Mouse (Mus musculus) lung, embryonic 16.5 days (tissue): ENCODE data around the gene Pagr1b. TPM values are rescaled to one million over a fixed set of nuclear protein-coding genes. Genes with fewer than 3 reads are reported as not detected.

Source experiments
- ATAC-seq: fragments of 200-750 bp; cut with Nextera tagmentation; 2 replicates; pipeline ENCODE4 v1.8.0; 2017; ENCODE audit warnings: low read depth, mild to moderate bottlenecking, moderate library complexity
- H3K27ac ChIP-seq: fragments of 300-500 bp; sonication (generic); 2 replicates; pipeline ENCODE4 v1.5.1; 2014; ENCODE audit warnings: mild to moderate bottlenecking, control low read depth, low read length
- H3K27me3 ChIP-seq: fragments of 300-500 bp; sonication (generic); 2 replicates; pipeline ENCODE4 v1.6.1; 2014; ENCODE audit warnings: low read depth, low read length, mixed read lengths; ENCODE audit not compliant: control insufficient read depth, insufficient read depth
- H3K36me3 ChIP-seq: fragments of 300-500 bp; sonication (generic); 2 replicates; pipeline ENCODE4 v1.6.1; 2014; ENCODE audit warnings: low read length; ENCODE audit not compliant: control insufficient read depth, insufficient read depth
- H3K4me1 ChIP-seq: fragments of 300-500 bp; sonication (generic); replicated peaks from 2 replicates; pipeline ENCODE4 v1.6.1; 2014; ENCODE audit warnings: low read length, mixed read lengths; ENCODE audit not compliant: control insufficient read depth, insufficient read depth
- H3K4me2 ChIP-seq: fragments of 300-500 bp; sonication (generic); 2 replicates; pipeline ENCODE4 v1.6.1; 2014; ENCODE audit warnings: low read depth, low read length, control low read depth
- H3K4me3 ChIP-seq: fragments of 300-500 bp; sonication (generic); 2 replicates; pipeline ENCODE4 v1.5.1; 2014; ENCODE audit warnings: mild to moderate bottlenecking, low read length, control low read depth
- H3K9ac ChIP-seq: fragments of 300-500 bp; sonication (generic); 2 replicates; pipeline ENCODE4 v1.6.1; 2014; ENCODE audit warnings: low read length, control low read depth
- H3K9me3 ChIP-seq: fragments of 300-500 bp; sonication (generic); 2 replicates; pipeline ENCODE4 v1.6.1; 2016; ENCODE audit warnings: low read length; ENCODE audit not compliant: control insufficient read depth
- WGBS: fragments of 180-500 bp; shearing (Covaris S2); extraction: QIAGEN DNeasy Blood & Tissue Kit; methylation state at CpG from one replicate; pipeline ENCODE4 v1.1.7; 2014; 5-methylcytosine and 5-hydroxymethylcytosine counted together
- polyA plus RNA-seq: library from polyadenylated mRNA; unstranded; fragments of >200 nt; fragmentation: Nextera tagmentation; extraction: Ambion mirVana; gene quantifications from 2 replicates; pipeline ENCODE4 v1.2.1, GENCODE M21; 2015

Pagr1b gene
- polyA plus RNA-seq, 1 experiment from 2014 or later = 0.62 TPM

DNA sequence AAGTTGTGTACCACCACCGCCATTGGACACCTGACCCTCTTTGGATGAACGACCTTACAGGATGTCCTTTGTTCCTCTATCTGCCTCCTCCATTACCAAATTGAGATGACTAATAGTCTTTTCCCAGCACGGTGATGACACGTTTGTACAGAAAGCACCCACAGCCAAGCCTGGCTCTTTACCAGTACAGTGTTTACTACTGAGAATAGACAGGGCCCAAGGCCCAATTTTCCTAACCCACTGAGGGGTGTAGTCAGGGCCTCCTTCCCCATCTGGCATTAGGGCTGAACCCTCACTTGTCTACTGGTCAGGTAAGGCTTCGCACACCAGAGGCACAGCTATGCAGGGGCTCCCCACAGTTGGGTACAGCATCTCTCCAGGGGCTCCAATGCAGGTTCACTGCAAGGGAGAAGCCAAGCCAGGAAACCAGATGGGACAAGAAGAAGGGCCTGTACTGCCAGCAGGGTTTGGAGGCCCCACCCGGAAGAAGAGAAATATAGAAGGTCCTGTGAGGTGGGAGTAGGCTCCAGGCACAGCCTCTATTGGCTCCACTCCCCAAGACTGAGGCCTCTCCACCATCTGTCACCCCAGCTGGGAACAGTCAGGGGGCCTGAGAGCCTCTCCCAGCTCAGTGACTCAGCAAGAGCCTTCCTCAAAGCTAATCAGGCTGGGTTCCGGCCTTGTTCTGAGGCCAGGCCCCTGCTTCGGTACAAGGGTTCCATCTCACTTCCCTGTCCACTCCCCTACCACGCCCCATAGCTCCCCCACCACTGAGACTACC is 7.9 kb downstream of the Pagr1b start:
- H3K4me3 ChIP-seq = no peak overlapping the region
- no peak overlapping the region for H3K4me2 ChIP-seq
- 44% methylated on average over 9 of the region's 9 CpGs for WGBS
- H3K9me3 ChIP-seq = no peaks in the 10 kb centered on the region
- no peaks in the 10 kb centered on the region for H3K36me3 ChIP-seq
- no peaks in the 10 kb centered on the region for H3K27me3 ChIP-seq
- peak overlapping the region; percentile 47 for H3K27ac ChIP-seq
- peaks cover 9% of the 10 kb centered on the region for H3K4me1 ChIP-seq
- H3K9ac ChIP-seq = peak overlapping the region; percentile 49
- ATAC-seq = peak; percentile 88

DNA sequence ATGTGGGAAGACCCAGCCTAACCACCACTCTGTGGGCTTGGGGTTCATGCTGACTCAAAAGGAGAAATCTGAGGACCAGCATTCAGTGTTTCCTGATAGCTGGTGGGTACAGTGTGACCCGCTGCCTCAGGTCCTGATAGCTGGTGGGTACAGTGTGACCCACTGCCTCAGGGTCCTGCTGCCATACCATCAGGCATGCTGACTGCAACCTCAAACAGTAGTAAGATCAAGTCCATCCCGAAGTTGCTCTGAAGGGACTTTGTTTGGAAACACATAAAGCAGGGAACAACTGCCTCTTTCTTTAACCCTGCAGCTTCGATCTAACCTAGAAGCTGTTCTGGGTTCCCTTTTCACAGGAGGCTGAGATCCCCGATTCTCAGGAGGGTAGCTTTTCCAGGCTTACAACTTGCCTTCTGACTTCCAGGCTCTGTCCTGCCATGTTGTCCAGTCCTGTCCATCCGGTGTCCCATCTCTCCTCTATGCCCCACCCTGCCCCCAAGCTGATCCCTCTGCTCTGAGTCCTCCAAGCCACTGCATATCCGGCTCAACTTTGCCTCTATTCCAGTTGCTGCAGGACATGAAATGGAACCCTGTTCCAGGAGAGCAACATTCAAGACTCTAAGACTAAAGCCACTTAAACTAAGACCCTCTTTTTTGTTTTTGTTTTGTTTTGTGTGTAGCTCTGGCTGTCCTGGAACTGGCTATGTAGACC is 8.8 kb downstream of the Pagr1b start:
- H3K27me3 ChIP-seq = no peaks in the 10 kb centered on the region
- no peaks in the 10 kb centered on the region for H3K9me3 ChIP-seq
- H3K4me3 ChIP-seq = no peak overlapping the region
- no peak overlapping the region for H3K9ac ChIP-seq
- H3K4me1 ChIP-seq = peaks cover 8% of the 10 kb centered on the region
- no peak overlapping the region for H3K4me2 ChIP-seq
- H3K36me3 ChIP-seq = no peaks in the 10 kb centered on the region
- no peak for ATAC-seq
- no peak overlapping the region for H3K27ac ChIP-seq
- WGBS = 76% methylated on average over 6 of the region's 6 CpGs

DNA sequence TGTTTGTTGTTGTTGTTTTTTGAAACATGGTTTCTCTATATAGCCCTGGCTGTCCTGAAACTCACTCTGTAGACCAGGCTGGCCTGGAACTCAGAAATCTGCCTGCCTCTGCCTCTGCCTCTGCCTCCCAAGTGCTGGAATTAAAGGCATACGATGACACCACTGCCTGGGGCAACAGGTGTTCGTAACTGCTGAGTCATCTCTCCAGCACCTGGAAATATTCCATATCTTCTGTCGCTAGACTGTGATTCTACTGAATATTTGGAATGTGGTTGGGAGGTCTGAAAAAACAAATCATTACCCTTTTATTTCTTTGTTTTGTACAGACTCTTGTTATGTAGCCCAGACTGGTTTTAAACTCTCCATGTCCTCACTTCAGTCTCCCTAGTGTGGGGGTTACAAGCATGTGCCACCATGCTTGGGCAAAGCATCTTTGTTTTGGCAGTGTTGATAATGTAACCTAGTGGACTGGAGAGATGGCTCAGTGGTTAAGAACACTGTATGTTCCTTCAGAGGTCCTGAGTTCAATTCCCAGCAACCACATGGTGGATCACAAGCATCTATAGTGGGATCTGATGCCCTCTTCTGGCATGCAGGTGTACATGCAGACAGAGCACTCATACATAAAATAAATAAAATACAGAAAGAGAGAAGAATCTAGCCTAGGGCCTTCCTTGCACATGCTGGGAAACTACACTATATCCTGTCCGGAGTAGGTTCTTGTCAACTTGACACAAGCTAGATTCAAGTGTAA is 12.0 kb downstream of the Pagr1b start:
- Histone ChIP-seq H3K9me3 (no peaks in the 10 kb centered on the region), H3K4me1 (peaks cover 8% of the 10 kb centered on the region), H3K4me3 (no peak overlapping the region), H3K27ac (no peak overlapping the region), H3K27me3 (no peaks in the 10 kb centered on the region), H3K9ac (no peak overlapping the region), H3K4me2 (no peak overlapping the region), H3K36me3 (no peaks in the 10 kb centered on the region)
- no peak for ATAC-seq
- 75% methylated on average over 4 of the region's 4 CpGs for WGBS

DNA sequence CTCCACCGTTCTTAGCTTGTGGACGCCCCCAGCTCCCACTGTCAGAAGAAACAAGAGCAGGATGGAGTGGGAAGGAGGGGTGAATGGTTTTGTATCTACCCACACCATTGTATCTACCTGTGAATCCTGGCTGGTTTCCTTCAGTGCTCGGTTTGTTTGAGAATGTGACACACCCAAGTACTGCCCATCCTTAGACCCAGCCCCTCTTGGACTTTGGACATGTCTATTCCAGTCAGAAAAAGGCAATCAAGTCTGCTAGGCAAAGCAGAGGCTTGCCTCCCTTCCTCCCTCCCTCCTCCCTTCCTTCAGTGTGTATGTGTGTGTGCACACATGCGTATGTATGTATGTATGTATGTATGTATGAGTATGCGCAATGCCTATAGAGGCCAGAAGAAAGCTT is 12.7 kb downstream of the Pagr1b start:
- H3K27me3 ChIP-seq = no peaks in the 10 kb centered on the region
- no peak overlapping the region for H3K4me3 ChIP-seq
- H3K36me3 ChIP-seq = no peaks in the 10 kb centered on the region
- no peak for ATAC-seq
- H3K4me1 ChIP-seq = peaks cover 4% of the 10 kb centered on the region
- H3K9me3 ChIP-seq = no peaks in the 10 kb centered on the region
- H3K4me2 ChIP-seq = no peak overlapping the region
- WGBS = 80% methylated on average over 5 of the region's 5 CpGs
- no peak overlapping the region for H3K27ac ChIP-seq
- no peak overlapping the region for H3K9ac ChIP-seq

DNA sequence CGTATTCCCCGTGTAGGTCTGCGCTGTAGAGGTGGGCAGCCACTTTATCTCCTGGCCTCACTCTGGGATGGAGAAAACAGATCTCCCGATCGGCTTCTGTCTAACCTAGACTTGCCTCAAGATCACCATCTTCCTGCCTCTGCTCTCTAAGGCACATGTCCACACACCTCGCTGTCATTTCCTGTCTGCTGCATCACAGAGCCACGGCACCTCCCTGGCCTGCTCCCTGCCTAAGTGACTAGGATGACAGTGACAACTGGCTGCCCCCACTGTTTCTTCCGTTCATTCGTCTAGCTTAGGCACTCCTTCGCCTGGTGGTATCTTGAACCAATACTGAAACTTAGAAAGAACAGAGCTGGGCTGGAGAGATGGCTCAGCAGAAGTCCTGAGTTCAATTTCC is 16.7 kb downstream of the Pagr1b start:
- H3K27me3 ChIP-seq = no peaks in the 10 kb centered on the region
- no peaks in the 10 kb centered on the region for H3K9me3 ChIP-seq
- H3K36me3 ChIP-seq = no peaks in the 10 kb centered on the region
- no peak for ATAC-seq
- no peak overlapping the region for H3K27ac ChIP-seq
- H3K4me1 ChIP-seq = no peaks in the 10 kb centered on the region
- no peak overlapping the region for H3K4me2 ChIP-seq
- WGBS = 60% methylated on average over 10 of the region's 10 CpGs
- no peak overlapping the region for H3K4me3 ChIP-seq
- no peak overlapping the region for H3K9ac ChIP-seq

DNA sequence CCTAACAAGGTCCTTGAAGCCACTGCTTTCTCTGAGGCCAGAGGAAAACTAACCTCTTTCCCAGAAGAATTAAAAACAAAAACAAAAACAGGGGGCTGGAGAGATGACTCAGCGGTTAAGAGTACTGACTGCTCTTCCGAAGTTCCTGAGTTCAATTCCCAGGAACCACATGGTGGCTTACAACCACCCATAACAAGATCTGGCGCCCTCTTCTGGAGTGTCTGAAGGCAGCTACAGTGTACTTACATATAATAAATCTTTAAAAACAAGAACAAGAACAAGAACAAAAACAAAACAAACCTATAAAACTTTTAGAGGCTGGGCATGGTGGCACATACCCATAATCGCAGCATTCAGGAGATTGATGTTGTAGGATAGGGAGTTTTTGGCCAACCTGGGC is 19.8 kb downstream of the Pagr1b start:
- Histone ChIP-seq H3K9me3 (no peaks in the 10 kb centered on the region), H3K9ac (no peak overlapping the region), H3K4me1 (no peaks in the 10 kb centered on the region), H3K4me3 (no peak overlapping the region), H3K27ac (no peak overlapping the region), H3K36me3 (no peaks in the 10 kb centered on the region), H3K27me3 (no peaks in the 10 kb centered on the region), H3K4me2 (no peak overlapping the region)
- WGBS = 78% methylated on average over 4 of the region's 4 CpGs
- ATAC-seq = no peak

DNA sequence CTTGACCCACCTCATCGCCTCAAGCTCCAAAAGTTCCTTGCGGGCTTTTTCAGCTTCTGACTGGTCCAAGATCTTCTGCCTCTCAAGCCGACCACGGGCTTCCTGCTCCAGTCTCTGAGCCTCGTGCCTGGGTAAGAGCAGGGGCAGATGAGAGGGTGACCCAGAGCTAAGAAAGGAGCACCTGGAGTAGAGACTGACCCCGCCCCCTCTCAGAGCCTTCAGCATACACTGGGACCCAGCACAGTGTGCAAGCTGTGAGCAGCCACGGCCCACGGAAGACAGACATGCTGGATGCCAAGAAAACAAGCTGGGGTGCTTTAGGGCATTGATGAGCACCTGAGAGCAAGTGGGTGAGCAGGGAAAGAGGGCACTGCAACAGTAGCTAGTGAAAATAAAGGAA is 27.5 kb downstream of the Pagr1b start:
- no peaks in the 10 kb centered on the region for H3K36me3 ChIP-seq
- H3K27ac ChIP-seq = no peak overlapping the region
- no peaks in the 10 kb centered on the region for H3K4me1 ChIP-seq
- WGBS = 56% methylated on average over 8 of the region's 8 CpGs
- no peak overlapping the region for H3K4me2 ChIP-seq
- H3K9me3 ChIP-seq = no peaks in the 10 kb centered on the region
- no peak overlapping the region for H3K4me3 ChIP-seq
- H3K9ac ChIP-seq = no peak overlapping the region
- no peak for ATAC-seq
- no peaks in the 10 kb centered on the region for H3K27me3 ChIP-seq

DNA sequence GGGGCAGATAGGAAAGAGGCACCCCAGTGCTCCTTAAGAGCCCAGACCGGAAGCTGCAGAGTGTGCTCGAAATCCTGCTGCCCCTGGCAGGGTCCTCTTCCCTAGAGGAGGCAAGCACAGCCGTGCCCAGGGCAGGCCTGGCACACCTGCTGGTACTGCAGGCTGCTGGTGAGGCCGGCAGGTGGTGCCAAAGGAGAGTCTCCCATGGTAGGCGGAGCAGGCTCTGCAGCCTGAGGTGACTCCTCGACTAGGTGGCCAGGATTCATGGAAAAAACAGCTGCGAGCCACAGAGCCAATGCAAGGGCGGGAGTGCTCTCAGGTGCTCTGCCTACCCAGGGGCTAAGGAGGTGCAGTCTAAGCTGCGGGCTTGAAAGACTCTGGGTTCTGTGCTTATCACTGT is 30.0 kb downstream of the Pagr1b start:
- H3K4me1 ChIP-seq = no peaks in the 10 kb centered on the region
- no peak overlapping the region for H3K4me2 ChIP-seq
- peak; percentile 76 for ATAC-seq
- H3K9me3 ChIP-seq = no peaks in the 10 kb centered on the region
- no peak overlapping the region for H3K27ac ChIP-seq
- H3K27me3 ChIP-seq = no peaks in the 10 kb centered on the region
- 28% methylated on average over 9 of the region's 9 CpGs for WGBS
- H3K4me3 ChIP-seq = no peak overlapping the region
- H3K36me3 ChIP-seq = no peaks in the 10 kb centered on the region
- H3K9ac ChIP-seq = no peak overlapping the region
